Mouse (Mus musculus) pancreas, adult 10 weeks (tissue): ENCODE data around the gene Tbx20. TPM values are rescaled to one million over a fixed set of nuclear protein-coding genes. Genes with fewer than 3 reads are reported as not detected.

Experiments used
- polyA plus RNA-seq: library from polyadenylated mRNA; stranded (reverse); fragments of 350-450 nt; fragmentation: Illumina TruSeq; extraction: RNeasy Lipid Tissue Mini Kit (QIAGEN cat#74804); gene quantifications from one replicate; pipeline ENCODE4 v1.2.3, GENCODE M21; 2015; ENCODE audit warnings: low read depth, low replicate concordance; ENCODE audit not compliant: insufficient read depth

The Tbx20 gene
- not detected for polyA plus RNA-seq

GRCm38 (mm10) chr9:24774160-24774969 lies at the start of gene Tbx20:
Gene Tbx20, minus strand, starts transcription at chr9:24774303.

GRCm38 (mm10) chr9:24695700-24696404 lies 78.3 kb downstream of the Tbx20 start, which contains the start of gene Dpy19l2:
Gene Dpy19l2, minus strand, starts transcription at chr9:24696293.

Other genes starting within 250 kb of the Tbx20 start
- gene Cypt4, start 149.1 kb downstream of the Tbx20 start, polyA plus RNA-seq, result not detected
- gene Dpy19l2, start 78.0 kb downstream of the Tbx20 start, polyA plus RNA-seq, result not detected